ENCODE assay signal across 8 mouse cellular contexts in genomic region chr16:77027976-77028686, GRCm38 (mm10). TPM values are rescaled to one million over a fixed set of nuclear protein-coding genes. Genes with fewer than 3 reads are reported as not detected.
DNase-seq lines count a peak whose midpoint lies in the region; ATAC-seq and TF ChIP-seq lines count a peak whose summit lies in the region.

No protein-coding gene starts in this region.

- DNase-seq in heart, adult 9 months (ENCODE audit: low spot score in 2 of 2) = no peak
- DNase-seq in lung, postnatal 0 days (ENCODE audit: low spot score) = no peak
- DNase-seq in lung, postnatal 36 days = no peak
- DNase-seq in thymus, postnatal 14 days = no peak
- DNase-seq in ovary, postnatal 14 days (ENCODE audit: low spot score) = no peak

- no peak for TF ChIP-seq EP300 in lung, postnatal 0 days (IDR thresholded peaks at IDR 0.05)

- no peaks in the 10 kb centered on the region for H3K27me3 ChIP-seq in heart, embryonic 14.5 days (ENCODE audit: control insufficient read depth, insufficient read depth, low read length)
- H3K27me3 ChIP-seq in lung, postnatal 0 days (replicated peaks; ENCODE audit: insufficient read depth, low read length) = no peaks in the 10 kb centered on the region
- H3K27me3 ChIP-seq in intestine, embryonic 15.5 days (replicated peaks) = no peaks in the 10 kb centered on the region
- H3K27me3 ChIP-seq in neural tube, embryonic 15.5 days (replicated peaks) = no peaks in the 10 kb centered on the region

- H3K9me3 ChIP-seq in heart, embryonic 14.5 days (ENCODE audit: control insufficient read depth, low read length) = peaks cover 4% of the 10 kb centered on the region; the same call in 1 of the 2 replicates
- H3K9me3 ChIP-seq in lung, postnatal 0 days (ENCODE audit: low read length) = no peaks in the 10 kb centered on the region
- no peaks in the 10 kb centered on the region for H3K9me3 ChIP-seq in intestine, embryonic 15.5 days
- H3K9me3 ChIP-seq in neural tube, embryonic 15.5 days (replicated peaks) = no peaks in the 10 kb centered on the region

- peak overlapping the region; percentile 59 for H3K4me2 ChIP-seq in heart, embryonic 14.5 days (ENCODE audit: low read length)
- H3K4me2 ChIP-seq in lung, postnatal 0 days (replicated peaks; ENCODE audit: low read depth, low read length) = peak overlapping the region; percentile 39
- H3K4me2 ChIP-seq in intestine, embryonic 15.5 days (replicated peaks) = peak overlapping the region; percentile 43
- 0 out of 2 replicates have a peak overlapping the region, but pooled peaks have one; percentile 5 for H3K4me2 ChIP-seq in neural tube, embryonic 15.5 days

- peak overlapping the region in 1 of 2 experiments; percentile 13; a peak in 1 of 4 replicates for H3K4me3 ChIP-seq in heart, embryonic 14.5 days (ENCODE audit: control insufficient read depth in 1 of 2, insufficient read depth in 1 of 2, low read depth in 1 of 2, low read length in 2 of 2)
- 0 out of 2 replicates have a peak overlapping the region, but pooled peaks have one; percentile 1 for H3K4me3 ChIP-seq in lung, postnatal 0 days (ENCODE audit: low read depth, low read length)
- H3K4me3 ChIP-seq in intestine, embryonic 15.5 days (replicated peaks) = no peak overlapping the region
- no peak overlapping the region for H3K4me3 ChIP-seq in neural tube, embryonic 15.5 days (replicated peaks)

- TF ChIP-seq CTCF in lung, postnatal 0 days (IDR thresholded peaks at IDR 0.05) = no peak

- peak; percentile 23; the same call in 1 of the 2 replicates for ATAC-seq in heart, embryonic 14.5 days (ENCODE audit: insufficient number of reproducible peaks, insufficient read depth, low FRiP score, low read depth)
- peak; percentile 35 for ATAC-seq in lung, postnatal 0 days
- 0 out of 2 replicates have a peak, but pooled peaks have one; percentile 46 for ATAC-seq in intestine, embryonic 15.5 days
- ATAC-seq in neural tube, embryonic 15.5 days (ENCODE audit: low FRiP score) = peak; percentile 47; the same call in 1 of the 2 replicates

- 45% methylated on average over 14 of the region's 14 CpGs for WGBS in heart, embryonic 14.5 days
- 41% methylated on average over 14 of the region's 14 CpGs for WGBS in lung, postnatal 0 days
- WGBS in intestine, embryonic 15.5 days = 56% methylated on average over 14 of the region's 14 CpGs
- 72% methylated on average over 14 of the region's 14 CpGs for WGBS in neural tube, embryonic 15.5 days

- peak overlapping the region; percentile 26 to 57; a peak in 3 of 4 replicates for H3K27ac ChIP-seq in heart, embryonic 14.5 days (replicated peaks in 1 of 2; ENCODE audit: control insufficient read depth in 1 of 2, insufficient read depth in 1 of 2, low read depth in 2 of 2, low read length in 2 of 2)
- no peak overlapping the region for H3K27ac ChIP-seq in lung, postnatal 0 days (ENCODE audit: low read length)
- H3K27ac ChIP-seq in intestine, embryonic 15.5 days = peak overlapping the region; percentile 22; the same call in 1 of the 2 replicates
- H3K27ac ChIP-seq in neural tube, embryonic 15.5 days (replicated peaks) = no peak overlapping the region

- H3K36me3 ChIP-seq in heart, embryonic 14.5 days (ENCODE audit: control insufficient read depth, insufficient read depth, low read length) = peaks cover 10% of the 10 kb centered on the region; the same call in 1 of the 2 replicates
- no peaks in the 10 kb centered on the region; the same call in 1 of the 2 replicates for H3K36me3 ChIP-seq in lung, postnatal 0 days (ENCODE audit: insufficient read depth, low read length)
- 0 out of 2 replicates have a peak, but pooled peaks cover 3% of the 10 kb centered on the region for H3K36me3 ChIP-seq in intestine, embryonic 15.5 days
- peaks cover 3% of the 10 kb centered on the region for H3K36me3 ChIP-seq in neural tube, embryonic 15.5 days

- peak overlapping the region; percentile 35; the same call in 1 of the 2 replicates for H3K9ac ChIP-seq in heart, embryonic 14.5 days (ENCODE audit: low read length)
- H3K9ac ChIP-seq in lung, postnatal 0 days (replicated peaks; ENCODE audit: low read depth) = no peak overlapping the region
- H3K9ac ChIP-seq in intestine, embryonic 15.5 days = no peak overlapping the region
- no peak overlapping the region for H3K9ac ChIP-seq in neural tube, embryonic 15.5 days (replicated peaks)

- peaks cover 17 to 44% of the 10 kb centered on the region in 2 experiments for H3K4me1 ChIP-seq in heart, embryonic 14.5 days (ENCODE audit: control insufficient read depth in 2 of 2, insufficient read depth in 2 of 2, low read length in 2 of 2)
- H3K4me1 ChIP-seq in lung, postnatal 0 days (ENCODE audit: insufficient read depth, low read depth, low read length) = peaks cover 26% of the 10 kb centered on the region
- peaks cover 10% of the 10 kb centered on the region for H3K4me1 ChIP-seq in intestine, embryonic 15.5 days (replicated peaks)
- peaks cover 25% of the 10 kb centered on the region for H3K4me1 ChIP-seq in neural tube, embryonic 15.5 days

RNA-seq across cellular contexts. Expression of gene Usp25, which starts 14.6 kb away (rescaled TPM):
- 32.5 and 33.2 TPM in 2 replicates for polyA plus RNA-seq in heart, embryonic 14.5 days (2014; fragmentation: Nextera tagmentation; extraction: Ambion mirVana)
- polyA plus RNA-seq in lung, postnatal 0 days (2015; fragmentation: Nextera tagmentation; extraction: Ambion mirVana) = 19.2 and 21.8 TPM in 2 replicates
- 18.7 and 19.5 TPM in 2 replicates for polyA plus RNA-seq in intestine, embryonic 15.5 days (2015; fragmentation: Nextera tagmentation; extraction: Ambion mirVana)
- polyA plus RNA-seq in neural tube, embryonic 15.5 days (2015; fragmentation: Nextera tagmentation; extraction: Ambion mirVana) = 11.7 and 16.0 TPM in 2 replicates

Comparison
In these comparisons a context has a peak if more than half of its experiments do, and no peak if none do; other contexts are left out.
1. H3K27ac ChIP-seq: peak in heart, embryonic 14.5 days (2 of 2) and intestine, embryonic 15.5 days (single experiment); none in lung, postnatal 0 days (single experiment) and neural tube, embryonic 15.5 days (single experiment).
2. H3K4me2 ChIP-seq: peak in every context shown above with its lines; median percentile 59 in heart, embryonic 14.5 days; 43 in intestine, embryonic 15.5 days; 39 in lung, postnatal 0 days; 5 in neural tube, embryonic 15.5 days.
3. Peak in every context shown above with its lines, with median percentiles within 50 percentile points of each other: ATAC-seq.